Mouse (Mus musculus): ENCODE measurements around the gene Abca7. TPM values are rescaled to one million over a fixed set of nuclear protein-coding genes. Genes with fewer than 3 reads are reported as not detected.
A peak's percentile ranks its signal among the peaks of the same experiment; 100 is the strongest.

The Abca7 gene
- polyA plus RNA-seq (2012; rRNA removed), result 6.2 and 8.0 TPM in 2 replicates
- 2.2 and 2.4 TPM in 2 replicates for polyA plus RNA-seq (2014; fragmentation: Nextera tagmentation; extraction: Ambion mirVana)

DNA sequence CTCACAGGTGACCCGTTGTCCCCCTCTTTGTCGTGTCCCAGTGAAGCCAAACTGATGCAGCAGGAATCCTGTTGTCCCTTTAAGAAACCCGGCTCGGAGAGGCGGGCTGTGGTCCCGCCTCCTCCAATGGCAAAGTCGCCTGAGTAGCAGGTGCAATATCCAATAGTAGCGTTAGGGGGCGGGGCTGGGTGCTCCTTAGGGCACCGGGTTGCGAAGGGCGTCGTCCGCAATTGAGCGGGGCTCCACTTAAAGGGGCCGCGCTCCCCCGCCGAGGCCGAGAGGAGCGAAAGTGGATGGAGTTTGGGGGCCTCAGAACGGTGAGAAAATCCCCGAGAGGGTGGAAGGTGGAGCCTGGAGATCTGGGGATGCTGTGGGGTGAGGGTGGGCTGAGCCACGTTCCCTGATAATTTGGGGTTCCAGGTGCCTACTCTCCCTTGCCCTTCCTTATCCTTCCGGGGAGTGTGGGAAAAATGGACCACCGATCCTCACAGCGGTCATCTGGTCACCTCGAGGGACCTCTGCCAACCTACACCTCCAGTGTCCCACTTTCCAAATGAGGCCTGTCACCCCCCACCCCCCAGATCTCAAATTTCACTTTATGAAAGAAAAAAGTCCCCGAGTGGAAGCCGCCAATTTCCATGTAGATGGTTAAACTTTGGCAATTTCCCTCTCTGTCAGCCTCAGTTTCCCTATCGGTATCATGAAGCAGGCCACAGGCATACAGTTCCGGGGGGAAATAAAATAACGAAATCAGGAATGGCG, at the start of gene Abca7:
Gene Abca7, plus strand, starts transcription at position 223 of the 762 bp plus-strand sequence.
- Histone ChIP-seq H3K27ac (replicated peaks; ENCODE audit: low read depth, low read length) (no peak within 1 kb of the TSS), H3K4me1 (ENCODE audit: control insufficient read depth, insufficient read depth, low read length) (peaks cover 6% of the 10 kb centered on the region), H3K36me3 (ENCODE audit: control insufficient read depth, insufficient read depth, low read length) (peaks cover 35% of the 10 kb centered on the region), H3K9me3 (ENCODE audit: control insufficient read depth, low read length) (no peaks in the 10 kb centered on the region), H3K9ac (ENCODE audit: low read depth, low read length, severe bottlenecking) (peak within 1 kb of the TSS; percentile 38; the same call in 1 of the 2 replicates), H3K4me2 (replicated peaks; ENCODE audit: low read depth, low read length, severe bottlenecking) (peak within 1 kb of the TSS; percentile 94), H3K27me3 (ENCODE audit: control insufficient read depth, insufficient read depth, low read length) (no peaks in the 10 kb centered on the region), H3K4me3 (replicated peaks; ENCODE audit: low read length) (peak within 1 kb of the TSS; percentile 49)
- TF ChIP-seq POLR2A (IDR thresholded peaks at IDR 0.05; ENCODE audit: borderline replicate concordance, extremely low read depth, insufficient read depth, insufficient read length), result no peak; the same call in 1 of the 2 replicates
- DNase-seq (ENCODE audit: low spot score), result peak; percentile 98
- under 1% methylated on average over 33 of the region's 34 CpGs for WGBS
- ATAC-seq (ENCODE audit: low FRiP score, low read depth), result peak; percentile 90

GRCm38 (mm10) chr10:79946752-79947322, 49.5 kb upstream of the Abca7 start:
- H3K4me3 ChIP-seq (replicated peaks; ENCODE audit: low read length), result no peak overlapping the region
- H3K27ac ChIP-seq (replicated peaks; ENCODE audit: low read depth, low read length), result no peak overlapping the region
- TF ChIP-seq POLR2A (IDR thresholded peaks at IDR 0.05; ENCODE audit: borderline replicate concordance, extremely low read depth, insufficient read depth, insufficient read length), result no peak
- H3K9ac ChIP-seq (ENCODE audit: low read depth, low read length, severe bottlenecking), result no peak overlapping the region
- no peak overlapping the region for H3K4me2 ChIP-seq (replicated peaks; ENCODE audit: low read depth, low read length, severe bottlenecking)
- ATAC-seq (ENCODE audit: low FRiP score, low read depth) (no peak), DNase-seq (ENCODE audit: low spot score) (no peak)
- H3K27me3 ChIP-seq (ENCODE audit: control insufficient read depth, insufficient read depth, low read length), result no peaks in the 10 kb centered on the region
- peaks cover 56% of the 10 kb centered on the region for H3K36me3 ChIP-seq (ENCODE audit: control insufficient read depth, insufficient read depth, low read length)
- WGBS, result 30% methylated on average over 5 of the region's 7 CpGs
- H3K9me3 ChIP-seq (ENCODE audit: control insufficient read depth, low read length), result no peaks in the 10 kb centered on the region
- H3K4me1 ChIP-seq (ENCODE audit: control insufficient read depth, insufficient read depth, low read length), result peaks cover 19% of the 10 kb centered on the region

- WGBS, result 73% methylated on average over 6 of the region's 6 CpGs
- no peak overlapping the region for H3K9ac ChIP-seq (ENCODE audit: low read depth, low read length, severe bottlenecking)
- H3K4me3 ChIP-seq (replicated peaks; ENCODE audit: low read length), result no peak overlapping the region
- peaks cover 19% of the 10 kb centered on the region for H3K4me1 ChIP-seq (ENCODE audit: control insufficient read depth, insufficient read depth, low read length)
- no peak for TF ChIP-seq POLR2A (IDR thresholded peaks at IDR 0.05; ENCODE audit: borderline replicate concordance, extremely low read depth, insufficient read depth, insufficient read length)
- ATAC-seq (ENCODE audit: low FRiP score, low read depth), result no peak
- H3K9me3 ChIP-seq (ENCODE audit: control insufficient read depth, low read length), result no peaks in the 10 kb centered on the region
- H3K4me2 ChIP-seq (replicated peaks; ENCODE audit: low read depth, low read length, severe bottlenecking), result no peak overlapping the region
- DNase-seq (ENCODE audit: low spot score), result no peak
- no peaks in the 10 kb centered on the region for H3K27me3 ChIP-seq (ENCODE audit: control insufficient read depth, insufficient read depth, low read length)
- peaks cover 54% of the 10 kb centered on the region for H3K36me3 ChIP-seq (ENCODE audit: control insufficient read depth, insufficient read depth, low read length)
- H3K27ac ChIP-seq (replicated peaks; ENCODE audit: low read depth, low read length), result no peak overlapping the region
These were observed 48.8 kb upstream of the Abca7 start for GRCm38 (mm10) chr10:79947502-79947901.

GRCm38 (mm10) chr10:79949873-79950272, 46.4 kb upstream of the Abca7 start:
- Histone ChIP-seq H3K9ac (ENCODE audit: low read depth, low read length, severe bottlenecking) (no peak overlapping the region), H3K27ac (replicated peaks; ENCODE audit: low read depth, low read length) (no peak overlapping the region), H3K4me3 (replicated peaks; ENCODE audit: low read length) (no peak overlapping the region), H3K9me3 (ENCODE audit: control insufficient read depth, low read length) (no peaks in the 10 kb centered on the region), H3K4me2 (replicated peaks; ENCODE audit: low read depth, low read length, severe bottlenecking) (no peak overlapping the region), H3K27me3 (ENCODE audit: control insufficient read depth, insufficient read depth, low read length) (no peaks in the 10 kb centered on the region), H3K36me3 (ENCODE audit: control insufficient read depth, insufficient read depth, low read length) (peaks cover 66% of the 10 kb centered on the region), H3K4me1 (ENCODE audit: control insufficient read depth, insufficient read depth, low read length) (peaks cover 10% of the 10 kb centered on the region)
- TF ChIP-seq POLR2A (IDR thresholded peaks at IDR 0.05; ENCODE audit: borderline replicate concordance, extremely low read depth, insufficient read depth, insufficient read length), result no peak
- DNase-seq (ENCODE audit: low spot score) (no peak), ATAC-seq (ENCODE audit: low FRiP score, low read depth) (no peak)
- 77% methylated on average over 4 of the region's 4 CpGs for WGBS

DNA sequence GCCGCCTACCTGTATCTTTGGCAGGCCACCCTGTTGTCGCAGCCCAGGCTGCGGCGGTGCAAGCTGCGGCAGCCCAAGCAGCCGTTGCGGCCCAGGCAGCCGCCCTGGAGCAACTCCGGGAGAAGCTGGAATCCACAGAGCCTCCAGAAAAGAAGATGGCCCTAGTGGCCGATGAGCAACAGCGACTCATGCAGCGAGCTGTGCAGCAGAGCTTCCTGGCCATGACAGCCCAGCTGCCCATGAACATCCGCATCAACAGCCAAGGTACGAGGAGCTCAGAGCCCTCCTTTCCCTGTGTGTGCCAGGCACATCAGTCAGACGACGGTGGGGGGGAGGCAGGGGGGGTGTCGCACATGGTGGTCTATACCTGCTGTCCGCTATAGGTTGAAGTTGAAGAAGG, 45.6 kb upstream of the Abca7 start:
- H3K27me3 ChIP-seq (ENCODE audit: control insufficient read depth, insufficient read depth, low read length), result no peaks in the 10 kb centered on the region
- no peak overlapping the region for H3K4me2 ChIP-seq (replicated peaks; ENCODE audit: low read depth, low read length, severe bottlenecking)
- ATAC-seq (ENCODE audit: low FRiP score, low read depth), result no peak
- no peak for DNase-seq (ENCODE audit: low spot score)
- no peak overlapping the region for H3K27ac ChIP-seq (replicated peaks; ENCODE audit: low read depth, low read length)
- H3K9me3 ChIP-seq (ENCODE audit: control insufficient read depth, low read length), result no peaks in the 10 kb centered on the region
- WGBS, result 85% methylated on average over 18 of the region's 18 CpGs
- no peak for TF ChIP-seq POLR2A (IDR thresholded peaks at IDR 0.05; ENCODE audit: borderline replicate concordance, extremely low read depth, insufficient read depth, insufficient read length)
- peaks cover 3% of the 10 kb centered on the region for H3K4me1 ChIP-seq (ENCODE audit: control insufficient read depth, insufficient read depth, low read length)
- H3K4me3 ChIP-seq (replicated peaks; ENCODE audit: low read length), result no peak overlapping the region
- H3K9ac ChIP-seq (ENCODE audit: low read depth, low read length, severe bottlenecking), result no peak overlapping the region
- H3K36me3 ChIP-seq (ENCODE audit: control insufficient read depth, insufficient read depth, low read length), result peaks cover 61% of the 10 kb centered on the region
